Mouse (Mus musculus) limb, embryonic 14.5 days (tissue): ENCODE data around the gene Tiam1. TPM values are rescaled to one million over a fixed set of nuclear protein-coding genes. Genes with fewer than 3 reads are reported as not detected.

Experiments
- ATAC-seq: fragments of 200-750 bp; cut with Nextera tagmentation; 2 replicates; pipeline ENCODE4 v1.8.0; 2017; ENCODE audit warnings: low read depth, moderate number of reproducible peaks, moderate TSS enrichment; ENCODE audit not compliant: low FRiP score
- DNase-seq: peaks from one replicate; pipeline ENCODE4 v3.0.0-alpha.2; 2015; ENCODE audit warnings: low spot score
- H3K27ac ChIP-seq: fragments of 300-500 bp; sonication (generic); replicated peaks from 2 replicates; pipeline ENCODE4 v1.5.1; 2014; ENCODE audit warnings: low read depth, mild to moderate bottlenecking, low read length, moderate library complexity, mixed read lengths
- H3K27me3 ChIP-seq: fragments of 300-500 bp; sonication (generic); 2 replicates; pipeline ENCODE4 v1.6.1; 2014; ENCODE audit warnings: low read length, mixed read lengths; ENCODE audit not compliant: control insufficient read depth, insufficient read depth
- H3K36me3 ChIP-seq: fragments of 300-500 bp; sonication (generic); 2 replicates; pipeline ENCODE4 v1.6.1; 2014; ENCODE audit warnings: mild to moderate bottlenecking, low read length, moderate library complexity, mixed read lengths; ENCODE audit not compliant: control insufficient read depth, insufficient read depth
- H3K4me1 ChIP-seq: fragments of 300-500 bp; sonication (generic); 2 replicates; pipeline ENCODE4 v1.6.1; 2014; ENCODE audit warnings: antibody characterized with exemption, low read length, mixed read lengths; ENCODE audit not compliant: control insufficient read depth, insufficient read depth
- H3K4me2 ChIP-seq: fragments of 300-500 bp; sonication (generic); replicated peaks from 2 replicates; pipeline ENCODE4 v1.6.1; 2014; ENCODE audit warnings: low read depth, mild to moderate bottlenecking, low read length, moderate library complexity; ENCODE audit not compliant: severe bottlenecking
- H3K4me3 ChIP-seq: fragments of 300-500 bp; sonication (generic); replicated peaks from 2 replicates; pipeline ENCODE4 v1.5.1; 2014; ENCODE audit warnings: low read length
- H3K9ac ChIP-seq: fragments of 300-500 bp; sonication (generic); 2 replicates; pipeline ENCODE4 v1.6.1; 2014; ENCODE audit warnings: mild to moderate bottlenecking, low read depth, low read length, moderate library complexity; ENCODE audit not compliant: severe bottlenecking
- H3K9me3 ChIP-seq: fragments of 300-500 bp; sonication (generic); 2 replicates; pipeline ENCODE4 v1.6.1; 2016; ENCODE audit warnings: low read length; ENCODE audit not compliant: control insufficient read depth
- POLR2A ChIP-seq: fragments of 200-500 bp; IDR thresholded peaks from 2 replicates; pipeline ENCODE4 v1.8.0; 2012; ENCODE audit warnings: inconsistent platforms, mild to moderate bottlenecking, moderate library complexity, borderline replicate concordance; ENCODE audit not compliant: insufficient read depth, insufficient read length; ENCODE audit errors: extremely low read depth
- WGBS: fragments of 180-500 bp; shearing (Covaris S2); extraction: QIAGEN DNeasy Blood & Tissue Kit; methylation state at CpG from one replicate; pipeline ENCODE4 v1.1.7; 2014; 5-methylcytosine and 5-hydroxymethylcytosine counted together
- polyA plus RNA-seq, 2 experiments: library from polyadenylated mRNA; depleted of rRNA in 1 of 2; stranded (reverse) in 1 of 2; unstranded in 1 of 2; fragments of >200 nt; fragmentation: Nextera tagmentation in 1 of 2; extraction: Ambion mirVana in 1 of 2; gene quantifications; 2 replicates each; pipeline versions ENCODE4 v1.2.1 to v1.2.3; 2012 to 2014

Gene Tiam1
- polyA plus RNA-seq (2012; rRNA removed) (19.1 and 22.4 TPM in 2 replicates), polyA plus RNA-seq (2014; fragmentation: Nextera tagmentation; extraction: Ambion mirVana) (54.9 and 57.2 TPM in 2 replicates)

DNA sequence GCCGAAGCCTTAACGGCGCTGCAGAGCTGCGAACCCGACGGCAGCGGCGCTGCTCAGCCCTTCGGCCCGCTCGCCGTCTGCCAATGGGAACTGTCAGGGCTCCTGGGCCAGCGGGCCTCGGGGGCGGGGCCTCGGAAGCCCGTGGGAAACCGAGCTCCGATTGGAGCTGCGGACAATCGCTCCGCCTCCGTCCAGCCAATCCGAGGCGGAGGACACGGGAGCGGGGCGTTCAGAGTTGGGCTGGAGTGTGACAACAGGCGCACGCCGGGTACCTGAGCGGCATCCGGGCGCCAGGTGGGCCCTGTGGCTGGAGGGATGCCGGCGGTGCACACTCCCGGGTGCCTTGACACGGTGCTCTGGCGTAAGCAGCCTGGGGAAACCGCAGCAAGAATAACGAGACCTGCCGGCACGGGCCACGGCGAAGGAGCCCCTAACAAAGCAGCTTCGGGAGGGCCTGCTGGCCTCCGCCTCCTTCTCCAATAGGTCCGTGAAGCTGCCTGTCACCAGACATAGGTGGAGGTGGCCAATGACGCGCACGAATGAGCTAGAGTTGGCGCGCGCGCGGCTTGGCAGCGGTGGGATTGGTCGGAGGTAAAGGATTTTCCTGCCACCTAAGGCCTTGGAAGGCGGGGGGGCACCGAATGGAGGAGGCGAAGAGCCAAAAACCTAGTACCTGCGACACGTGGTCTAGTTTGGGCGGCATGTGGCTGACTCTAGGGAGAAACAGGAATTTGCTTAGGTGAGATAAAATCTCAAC, at the start of gene Tiam1:
Gene Tiam1, minus strand, starts transcription at position 10 of the 757 bp plus-strand sequence.
- peak; percentile 98 for DNase-seq
- H3K4me1 ChIP-seq, result peaks cover 15% of the 10 kb centered on the region
- ATAC-seq, result peak; percentile 98
- under 1% methylated on average over 61 of the region's 64 CpGs for WGBS
- peak within 1 kb of the TSS; percentile 66 for H3K9ac ChIP-seq
- TF ChIP-seq POLR2A, result peak; percentile 82; the same call in 1 of the 2 replicates
- H3K27ac ChIP-seq, result peak within 1 kb of the TSS; percentile 91
- no peaks in the 10 kb centered on the region for H3K36me3 ChIP-seq
- peak within 1 kb of the TSS; percentile 72 for H3K4me3 ChIP-seq
- peak within 1 kb of the TSS; percentile 98 for H3K4me2 ChIP-seq
- no peaks in the 10 kb centered on the region for H3K9me3 ChIP-seq
- H3K27me3 ChIP-seq, result no peaks in the 10 kb centered on the region

DNA sequence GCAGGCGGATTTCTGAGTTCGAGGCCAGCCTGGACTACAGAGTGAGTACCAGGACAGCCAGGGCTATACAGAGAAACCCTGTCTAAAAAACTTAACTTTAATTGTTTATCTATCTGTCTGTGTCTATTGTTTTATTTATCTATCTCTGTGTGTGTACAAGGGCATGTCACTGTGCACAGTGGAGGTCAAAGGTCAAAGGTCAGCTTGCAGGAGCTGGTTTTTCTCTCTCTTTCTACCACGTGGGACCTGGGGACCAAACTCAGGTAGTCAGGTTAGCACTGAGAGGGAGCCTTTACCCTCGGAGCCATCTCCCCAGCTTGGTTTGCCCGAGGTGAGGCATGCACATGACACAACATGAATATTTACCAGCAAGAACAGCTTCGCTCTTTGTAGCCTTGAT, 47.7 kb upstream of the Tiam1 start:
- ATAC-seq, result no peak
- 76% methylated on average over 6 of the region's 6 CpGs for WGBS
- DNase-seq, result no peak
- Histone ChIP-seq H3K9ac (no peak overlapping the region), H3K27ac (no peak overlapping the region), H3K4me1 (no peaks in the 10 kb centered on the region), H3K36me3 (no peaks in the 10 kb centered on the region), H3K4me2 (no peak overlapping the region), H3K27me3 (no peaks in the 10 kb centered on the region), H3K4me3 (no peak overlapping the region), H3K9me3 (no peaks in the 10 kb centered on the region)
- no peak for TF ChIP-seq POLR2A

DNA sequence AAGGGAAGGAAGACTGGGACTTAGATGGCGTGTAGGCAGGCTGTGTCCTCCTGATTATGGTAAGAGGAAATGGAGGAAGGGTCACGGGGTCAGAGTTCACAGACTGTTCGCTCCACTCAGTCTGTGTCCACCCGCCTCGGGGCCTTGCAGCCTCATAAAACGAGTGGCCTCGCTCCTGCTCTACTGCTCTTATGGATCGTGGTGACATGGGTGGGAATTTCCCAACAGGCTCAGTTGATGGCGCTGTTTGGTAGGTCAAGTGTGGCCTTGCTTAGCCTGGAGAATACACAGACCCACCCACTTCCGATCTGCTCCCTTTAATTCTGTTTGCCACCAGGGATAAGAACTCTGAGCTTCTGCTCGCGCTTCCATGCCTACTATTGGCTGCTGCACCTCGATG, 43.9 kb upstream of the Tiam1 start:
- H3K4me1 ChIP-seq, result no peaks in the 10 kb centered on the region
- H3K27ac ChIP-seq, result no peak overlapping the region
- DNase-seq, result no peak
- no peaks in the 10 kb centered on the region for H3K27me3 ChIP-seq
- no peaks in the 10 kb centered on the region for H3K36me3 ChIP-seq
- H3K4me2 ChIP-seq, result no peak overlapping the region
- ATAC-seq, result peak; percentile 38; the same call in 1 of the 2 replicates
- H3K4me3 ChIP-seq, result no peak overlapping the region
- no peak overlapping the region for H3K9ac ChIP-seq
- 12% methylated on average over 13 of the region's 13 CpGs for WGBS
- no peaks in the 10 kb centered on the region for H3K9me3 ChIP-seq
- no peak for TF ChIP-seq POLR2A

DNA sequence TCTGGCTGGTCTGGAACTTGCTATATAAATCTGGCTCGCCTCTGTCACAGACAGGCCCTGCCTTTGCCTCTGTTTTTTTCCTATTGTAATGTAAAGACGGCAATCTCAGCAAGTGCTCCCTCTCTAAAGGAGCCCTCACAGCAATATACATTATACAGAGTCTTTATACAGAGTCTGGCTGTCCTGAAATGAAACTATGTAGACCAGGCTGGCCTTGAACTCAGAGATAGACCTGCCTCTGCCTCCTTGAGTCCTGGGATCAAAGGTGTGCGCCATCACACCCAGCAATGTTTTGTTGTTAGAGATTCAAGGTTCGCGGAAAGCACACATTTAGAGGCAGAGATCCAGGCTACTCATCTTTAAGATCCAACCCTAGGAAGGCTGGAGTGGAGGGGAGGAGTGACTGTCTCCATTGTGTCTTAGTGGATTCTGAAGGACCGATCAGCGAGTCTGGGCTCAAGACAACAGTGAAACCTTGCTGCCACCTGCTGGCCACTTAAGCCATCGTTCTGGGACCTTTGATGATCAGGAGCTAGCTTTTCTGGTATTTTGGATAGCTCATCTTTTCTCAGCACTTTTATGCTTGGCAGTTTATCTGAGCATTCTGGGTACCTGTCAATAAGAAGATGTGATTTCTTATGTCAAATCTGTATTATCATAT, 42.5 kb upstream of the Tiam1 start:
- no peaks in the 10 kb centered on the region for H3K36me3 ChIP-seq
- TF ChIP-seq POLR2A, result no peak
- WGBS, result 46% methylated on average over 8 of the region's 8 CpGs
- H3K4me3 ChIP-seq, result no peak overlapping the region
- no peak overlapping the region for H3K9ac ChIP-seq
- no peak overlapping the region for H3K4me2 ChIP-seq
- peak; percentile 91 for DNase-seq
- H3K4me1 ChIP-seq, result no peaks in the 10 kb centered on the region
- H3K27ac ChIP-seq, result no peak overlapping the region
- H3K9me3 ChIP-seq, result no peaks in the 10 kb centered on the region
- peak; percentile 59; the same call in 1 of the 2 replicates for ATAC-seq
- H3K27me3 ChIP-seq, result no peaks in the 10 kb centered on the region

DNA sequence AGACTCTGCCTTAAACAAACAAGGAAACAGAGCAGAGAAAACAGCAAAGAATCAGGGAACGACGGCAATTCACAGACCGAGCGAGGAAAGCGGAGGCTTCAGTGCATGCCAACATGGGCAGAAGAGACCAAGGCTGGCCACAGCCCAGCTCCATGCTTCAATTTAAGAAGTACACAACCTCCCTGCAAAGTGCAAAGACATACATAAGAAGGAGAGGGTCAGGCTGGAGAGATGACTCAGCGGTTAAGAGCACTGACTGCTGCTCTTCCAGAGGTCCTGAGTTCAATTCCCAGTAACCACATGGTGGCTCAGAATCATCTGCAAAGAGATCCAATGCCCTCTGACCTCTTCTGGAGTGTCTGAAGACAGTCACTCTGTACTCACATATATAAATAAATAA, 40.6 kb upstream of the Tiam1 start:
- Histone ChIP-seq H3K9ac (no peak overlapping the region), H3K4me1 (no peaks in the 10 kb centered on the region), H3K4me2 (no peak overlapping the region), H3K9me3 (no peaks in the 10 kb centered on the region), H3K36me3 (no peaks in the 10 kb centered on the region), H3K27me3 (no peaks in the 10 kb centered on the region), H3K27ac (no peak overlapping the region), H3K4me3 (no peak overlapping the region)
- 89% methylated on average over 6 of the region's 6 CpGs for WGBS
- no peak for DNase-seq
- no peak for ATAC-seq
- no peak for TF ChIP-seq POLR2A
